Mouse (Mus musculus): Measurements from ENCODE around the gene Shank2. TPM values are rescaled to one million over a fixed set of nuclear protein-coding genes. Genes with fewer than 3 reads are reported as not detected.
A peak's percentile ranks its signal among the peaks of the same experiment; 100 is the strongest.

The Shank2 gene
- total and polyA plus RNA-seq, 3 experiments = not detected

DNA sequence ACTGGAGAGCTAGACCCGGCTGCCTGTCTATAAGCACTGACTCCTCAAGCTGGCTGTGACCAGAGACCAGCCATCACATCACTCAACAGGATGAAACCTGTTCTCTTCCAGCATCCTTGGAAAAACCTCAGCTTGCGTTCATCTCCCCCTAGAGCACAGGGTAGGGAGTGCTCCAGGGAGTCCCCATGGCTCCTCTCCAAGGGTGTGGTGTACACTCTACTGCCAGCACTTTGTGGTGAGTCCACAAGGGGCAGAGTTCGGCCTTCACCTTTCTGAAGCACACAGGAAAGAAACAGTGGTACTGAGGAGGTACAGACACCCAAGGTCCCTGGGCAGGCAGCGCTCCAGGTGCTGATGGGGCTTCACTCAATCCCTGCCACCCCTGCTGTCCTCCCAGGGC is 414.1 kb downstream of the Shank2 start:
- DNase-seq (ENCODE audit: extremely low read depth) = no peak
- dilution Hi-C loops (cut with MboI; ENCODE audit: extremely low pct_ligation_motif_present, extremely low pct_unique_long_range_greater_than_20kb, low sequenced_read_pairs) (no loop called here), in situ Hi-C loops (cut with MboI; ENCODE audit: low pct_ligation_motif_present, low pct_unique_long_range_greater_than_20kb, low sequenced_read_pairs) (no loop called here)
- no peak overlapping the region for H3K27ac ChIP-seq (ENCODE audit: insufficient read depth, low read depth)
- no peak overlapping the region for H3K4me2 ChIP-seq (ENCODE audit: insufficient read depth, low read depth, poor library complexity, severe bottlenecking)
- H3K9me3 ChIP-seq (replicated peaks; ENCODE audit: low read length) = no peaks in the 10 kb centered on the region
- H3K27me3 ChIP-seq (replicated peaks) = peaks cover 94% of the 10 kb centered on the region
- H3K4me1 ChIP-seq (ENCODE audit: control insufficient read depth in 1 of 2, insufficient read depth in 2 of 2) = 0 out of 4 replicates have a peak, but pooled peaks cover 0 to 6% of the 10 kb centered on the region in 2 experiments
- no peaks in the 10 kb centered on the region for H3K79me2 ChIP-seq (replicated peaks; ENCODE audit: control insufficient read depth, extremely low read depth, insufficient read depth, poor library complexity, severe bottlenecking)
- TF ChIP-seq CTCF (conservative IDR thresholded peaks at IDR 0.05 in 1 of 2, IDR thresholded peaks at IDR 0.05 in 1 of 2; ENCODE audit: low read depth in 2 of 2, low read length in 2 of 2) = peak in 1 of 2 experiments; percentile 36; a peak in 2 of 4 replicates
- no peak for TF ChIP-seq KAT2A (IDR thresholded peaks at IDR 0.05; ENCODE audit: insufficient replicate concordance, low read length)
- no peak for TF ChIP-seq PAX5 (IDR thresholded peaks at IDR 0.05; ENCODE audit: low read length)
- no peak for TF ChIP-seq CHD2 (IDR thresholded peaks at IDR 0.05; ENCODE audit: low read length)
- no peak for TF ChIP-seq MAZ (IDR thresholded peaks at IDR 0.05; ENCODE audit: low read depth, low read length)
- TF ChIP-seq MEF2A (IDR thresholded peaks at IDR 0.05; ENCODE audit: borderline replicate concordance, low read depth, low read length) = no peak
- H3K4me3 ChIP-seq (replicated peaks in 1 of 3; ENCODE audit: low read depth in 2 of 3, low read length in 2 of 3, poor library complexity in 1 of 3) = no peak overlapping the region
- H3K9ac ChIP-seq (ENCODE audit: insufficient read depth, low read depth) = no peak overlapping the region
- H3K36me3 ChIP-seq (replicated peaks in 1 of 2; ENCODE audit: control insufficient read depth in 1 of 2, insufficient read depth in 1 of 2, low read length in 1 of 2) = no peaks in the 10 kb centered on the region

DNA sequence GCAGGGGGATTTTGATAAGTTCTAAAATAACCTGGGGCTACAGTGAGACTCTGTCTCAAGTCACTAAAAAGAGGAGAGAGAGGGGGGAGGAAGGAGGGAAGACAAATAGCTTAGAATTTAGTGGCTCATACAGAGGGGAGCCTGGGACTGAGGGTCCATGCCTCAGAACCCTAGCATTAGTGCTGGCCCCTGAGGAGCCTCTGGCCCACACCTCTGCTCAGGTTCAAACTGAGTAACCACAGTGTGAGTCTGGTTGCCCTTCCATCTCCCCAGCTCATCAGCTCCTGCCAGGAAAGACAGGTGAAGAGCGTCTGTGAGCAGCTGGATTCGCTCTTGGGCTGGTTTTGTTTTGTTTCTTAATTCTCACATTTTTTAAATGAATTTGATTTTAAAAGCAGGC is 415.5 kb downstream of the Shank2 start:
- no peaks in the 10 kb centered on the region for H3K36me3 ChIP-seq (replicated peaks in 1 of 2; ENCODE audit: control insufficient read depth in 1 of 2, insufficient read depth in 1 of 2, low read length in 1 of 2)
- TF ChIP-seq E2F4 (IDR thresholded peaks at IDR 0.05; ENCODE audit: insufficient replicate concordance, low read depth, low read length) (no peak), MEF2A (IDR thresholded peaks at IDR 0.05; ENCODE audit: borderline replicate concordance, low read depth, low read length) (no peak), USF1 (IDR thresholded peaks at IDR 0.05; ENCODE audit: low read depth, low read length) (no peak), PAX5 (IDR thresholded peaks at IDR 0.05; ENCODE audit: low read length) (no peak), CHD1 (IDR thresholded peaks at IDR 0.05; ENCODE audit: low read depth, low read length) (no peak), POLR2AphosphoS2 (IDR thresholded peaks at IDR 0.05; ENCODE audit: low read depth, low read length) (no peak), NRF1 (IDR thresholded peaks at IDR 0.05; ENCODE audit: low read depth, low read length) (no peak), IRF4 (IDR thresholded peaks at IDR 0.05; ENCODE audit: low read depth, low read length) (no peak), EP300 (IDR thresholded peaks at IDR 0.05; ENCODE audit: low read length) (no peak), ZNF384 (IDR thresholded peaks at IDR 0.05; ENCODE audit: low read depth, low read length) (no peak), HCFC1 (IDR thresholded peaks at IDR 0.05; ENCODE audit: low read depth, low read length) (no peak), BHLHE40 (IDR thresholded peaks at IDR 0.05; ENCODE audit: low read depth, low read length) (no peak), ZKSCAN1 (IDR thresholded peaks at IDR 0.05; ENCODE audit: borderline replicate concordance, low read depth, low read length) (no peak)
- no peaks in the 10 kb centered on the region for H3K9me3 ChIP-seq (replicated peaks; ENCODE audit: low read length)
- no peaks in the 10 kb centered on the region for H3K79me2 ChIP-seq (replicated peaks; ENCODE audit: control insufficient read depth, extremely low read depth, insufficient read depth, poor library complexity, severe bottlenecking)
- H3K4me3 ChIP-seq (replicated peaks in 1 of 3; ENCODE audit: low read depth in 2 of 3, low read length in 2 of 3, poor library complexity in 1 of 3) = no peak overlapping the region
- in situ Hi-C loops (cut with MboI; ENCODE audit: low pct_ligation_motif_present, low pct_unique_long_range_greater_than_20kb, low sequenced_read_pairs) (no loop called here), dilution Hi-C loops (cut with MboI; ENCODE audit: extremely low pct_ligation_motif_present, extremely low pct_unique_long_range_greater_than_20kb, low sequenced_read_pairs) (no loop called here)
- H3K27me3 ChIP-seq (replicated peaks) = peaks cover 95% of the 10 kb centered on the region
- no peak for DNase-seq (ENCODE audit: extremely low read depth)
- H3K27ac ChIP-seq (ENCODE audit: insufficient read depth, low read depth) = no peak overlapping the region
- no peak overlapping the region; the same call in 1 of the 2 replicates for H3K4me2 ChIP-seq (ENCODE audit: insufficient read depth, low read depth, poor library complexity, severe bottlenecking)
- 0 out of 4 replicates have a peak, but pooled peaks cover 0 to 6% of the 10 kb centered on the region in 2 experiments for H3K4me1 ChIP-seq (ENCODE audit: control insufficient read depth in 1 of 2, insufficient read depth in 2 of 2)
- H3K9ac ChIP-seq (ENCODE audit: insufficient read depth, low read depth) = no peak overlapping the region
